Mouse (Mus musculus) heart, adult 2 months (tissue): ENCODE data around the gene Pld5.

Experiments
- CTCF ChIP-seq: fragments of 200-600 bp; IDR thresholded peaks from 2 replicates; pipeline ENCODE4 v1.8.1; 2022; ENCODE audit warnings: antibody characterized with exemption, mild to moderate bottlenecking, moderate library complexity
- EP300 ChIP-seq: fragments of 200-500 bp; IDR thresholded peaks from 2 replicates; pipeline ENCODE4 v1.6.1; 2011; ENCODE audit warnings: low read depth, low read length, control low read depth; ENCODE audit not compliant: insufficient read depth
- POLR2A ChIP-seq: fragments of 200-500 bp; IDR thresholded peaks from 2 replicates; pipeline ENCODE4 v1.6.1; 2011; ENCODE audit warnings: mild to moderate bottlenecking, low read depth, low read length, control low read depth; ENCODE audit not compliant: insufficient read depth

DNA sequence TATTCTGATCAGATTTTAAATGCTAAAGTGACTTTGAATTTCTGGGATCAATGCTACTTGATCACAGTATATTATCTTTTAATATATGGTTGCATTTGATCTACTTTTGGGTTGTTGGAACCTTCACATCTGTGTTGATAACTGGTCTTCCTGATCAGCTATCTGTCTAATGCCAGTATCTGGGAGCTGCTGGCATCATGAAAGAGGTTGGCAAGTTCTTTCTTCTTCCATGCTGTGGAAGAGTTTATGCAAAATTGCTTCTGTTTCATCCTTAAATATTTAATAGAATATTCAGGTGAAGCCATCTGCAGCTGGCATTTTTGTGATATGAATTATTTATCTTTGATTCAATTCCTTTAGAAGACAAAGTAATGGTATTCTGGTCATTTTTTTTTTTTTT lies 263.6 kb downstream of the Pld5 start:
- TF ChIP-seq CTCF, result no peak
- no peak for TF ChIP-seq POLR2A
- TF ChIP-seq EP300, result no peak
